Mouse (Mus musculus): ENCODE measurements around the gene Slc16a12. TPM values are rescaled to one million over a fixed set of nuclear protein-coding genes. Genes with fewer than 3 reads are reported as not detected.
A peak's percentile ranks its signal among the peaks of the same experiment; 100 is the strongest.
"Not testable (repeated sequence)": the region's sequence is repeated elsewhere in the genome, so short reads cannot be mapped to it uniquely, and the experiment has no call there.

The Slc16a12 gene
- total RNA-seq, 2 experiments from 2014 or later, result 6.1 to 9.5 TPM

DNA sequence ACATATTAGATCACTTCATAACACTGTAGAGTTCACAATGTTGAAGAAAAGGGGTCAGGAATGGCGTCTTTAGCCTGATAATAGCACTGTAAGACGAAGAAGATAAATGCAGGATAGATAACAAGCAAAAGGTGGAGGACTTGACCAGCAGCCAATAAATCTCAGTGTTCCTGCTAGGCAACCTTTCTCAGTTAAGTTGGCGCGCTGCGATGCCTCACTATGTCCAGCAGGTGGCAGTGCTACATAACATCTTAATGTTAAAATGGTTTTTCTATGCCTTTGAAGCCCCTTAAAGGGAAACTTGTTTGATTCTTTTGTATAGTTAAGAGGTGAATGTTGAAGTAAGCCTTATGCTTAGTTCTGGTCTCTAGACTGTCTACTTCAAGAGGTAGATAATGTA lies 81.0 kb downstream of the Slc16a12 start:
- DNase-seq, result peak; percentile 79

DNA sequence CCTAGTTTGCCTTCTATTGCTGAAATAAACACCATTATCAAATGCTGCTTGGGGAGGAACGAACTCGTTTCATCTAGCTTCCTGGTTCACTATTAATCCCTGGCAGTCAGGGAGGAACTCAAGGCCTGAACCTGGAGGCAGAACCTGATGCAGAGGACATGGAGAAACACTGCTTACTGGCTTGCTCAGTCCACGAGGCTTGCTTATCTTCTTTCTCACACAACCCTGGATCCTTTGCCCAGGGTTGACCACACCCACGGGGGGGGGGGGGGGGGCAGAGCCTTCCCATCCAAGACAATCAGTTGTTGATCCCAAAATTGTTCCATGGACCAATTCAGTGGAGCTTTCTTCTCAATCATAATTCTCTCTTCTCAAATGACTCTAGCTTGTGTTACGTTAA lies 84.3 kb downstream of the Slc16a12 start:
- DNase-seq, result no peak

DNA sequence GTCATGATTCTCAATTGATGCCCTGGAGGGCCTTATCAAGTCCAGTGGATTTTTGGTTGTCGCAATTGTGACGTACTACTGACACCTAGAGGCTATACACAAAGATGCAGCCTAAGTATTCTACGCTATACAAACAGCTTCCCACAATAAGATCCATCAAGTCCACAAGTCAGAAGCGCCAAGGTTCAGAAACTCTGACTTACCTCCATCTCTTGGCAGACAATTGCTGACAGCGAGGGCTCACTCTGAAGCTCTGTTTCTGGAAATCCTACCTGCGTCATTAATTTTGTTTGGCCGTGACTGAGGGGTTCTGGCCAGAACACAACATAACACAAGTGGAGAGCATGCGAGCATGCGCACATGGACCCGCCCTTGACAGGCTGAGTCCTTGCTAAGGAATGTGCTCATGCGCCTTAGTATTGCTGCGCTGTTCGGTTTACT lies 85.0 kb downstream of the Slc16a12 start:
- peak; percentile 76 for DNase-seq

DNA sequence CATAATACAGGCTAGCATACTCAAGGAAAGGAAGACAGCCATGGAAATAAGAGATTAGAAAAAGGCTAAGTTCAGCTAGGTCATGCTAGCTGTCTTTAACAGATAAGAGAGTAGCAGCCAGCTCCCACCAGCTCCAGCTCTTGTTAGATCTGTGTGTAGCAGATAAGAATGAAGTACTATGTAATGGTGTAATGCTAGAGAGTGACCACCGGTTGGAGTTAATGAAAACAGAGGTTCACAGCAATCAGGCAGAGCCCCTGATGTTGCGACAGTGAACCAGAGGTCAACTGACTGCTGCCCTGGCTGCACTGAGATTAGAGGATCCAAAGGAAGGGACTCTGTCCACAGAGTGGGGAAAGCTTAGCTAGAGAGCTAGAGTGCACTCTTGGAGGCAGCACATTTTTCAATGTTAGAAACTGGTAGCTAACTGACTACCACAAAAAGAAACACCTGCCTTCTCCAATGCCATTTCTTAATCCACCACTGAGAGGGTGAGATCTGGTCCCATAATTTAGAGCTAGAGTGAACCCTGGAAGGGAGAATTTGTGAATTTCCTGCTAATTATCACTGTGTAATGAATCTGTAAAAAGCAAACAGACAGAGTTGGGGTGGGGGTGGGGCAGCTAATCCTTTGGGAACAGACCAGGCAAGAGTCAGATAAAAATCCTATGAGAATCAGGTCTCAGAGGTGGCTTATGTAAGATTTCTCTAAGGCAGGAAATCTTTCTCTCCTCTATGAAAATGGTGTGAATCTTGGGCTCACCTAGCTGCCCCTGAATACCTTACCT lies 90.4 kb downstream of the Slc16a12 start:
- DNase-seq, result peak; percentile 9

DNA sequence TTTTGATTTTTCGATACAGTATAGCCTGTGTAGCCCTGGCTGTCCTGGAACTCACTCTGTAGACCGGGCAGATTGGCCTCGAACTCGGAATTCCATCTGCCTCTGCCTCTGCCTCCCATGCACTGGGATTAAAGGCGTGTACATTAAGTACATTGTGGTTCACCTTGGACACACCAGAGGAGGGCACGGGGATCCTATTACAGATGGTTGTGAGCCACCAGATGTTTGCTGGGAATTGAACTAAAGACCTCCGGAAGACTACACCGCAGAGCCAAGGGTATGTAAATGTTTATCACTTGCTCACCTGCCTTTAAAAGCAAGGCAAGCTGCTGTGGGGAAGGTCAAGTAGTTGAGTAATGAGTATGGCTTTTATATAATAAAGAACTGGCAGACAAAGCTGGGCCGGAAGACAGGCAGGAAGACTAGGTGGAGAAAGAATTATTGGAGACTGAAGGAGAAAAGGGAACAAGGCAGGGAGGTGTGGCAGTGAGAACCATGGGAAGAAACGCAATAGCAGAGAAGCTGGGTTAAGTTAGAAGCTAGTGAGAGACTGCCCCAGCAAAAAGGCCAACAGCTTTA lies 91.8 kb downstream of the Slc16a12 start:
- no peak for DNase-seq

DNA sequence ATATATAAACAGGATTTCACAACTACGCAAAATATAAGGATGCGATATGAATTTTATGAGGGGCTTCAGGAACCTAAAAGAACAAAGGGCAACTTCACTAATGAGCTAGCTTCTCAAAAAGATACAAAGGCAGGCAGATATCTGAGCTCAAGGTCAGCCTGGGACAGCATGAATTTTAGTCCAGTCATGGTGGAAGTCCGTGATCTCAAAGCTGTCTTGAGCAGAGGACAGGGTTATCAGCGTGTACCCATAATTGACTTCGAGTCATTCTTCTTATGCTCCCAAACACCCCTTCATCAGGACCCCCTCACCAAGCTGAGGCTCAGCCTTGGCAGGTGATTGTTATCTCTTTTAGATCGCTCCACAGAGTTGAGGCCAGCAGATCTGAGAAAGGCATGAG lies 96.1 kb downstream of the Slc16a12 start:
- no peak for DNase-seq

DNA sequence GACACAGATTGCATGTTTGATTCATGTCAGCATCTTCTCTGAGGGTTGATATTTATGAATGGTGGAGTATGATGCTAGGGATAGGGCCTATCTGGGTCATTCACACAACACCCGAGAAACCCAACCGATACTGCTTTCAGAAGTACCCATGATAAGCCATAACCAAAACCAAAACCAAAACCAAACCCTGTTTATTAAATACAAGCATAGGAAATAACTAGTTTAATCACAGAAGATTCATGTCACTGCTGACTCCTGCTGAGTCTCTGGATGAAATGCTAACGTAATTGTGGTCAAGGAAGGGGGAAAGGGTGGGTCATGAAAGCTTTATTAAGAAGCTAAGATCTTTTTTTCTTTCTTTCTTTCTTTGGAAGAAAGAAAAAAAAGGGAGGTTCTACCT lies 96.8 kb downstream of the Slc16a12 start:
- no peak for DNase-seq

DNA sequence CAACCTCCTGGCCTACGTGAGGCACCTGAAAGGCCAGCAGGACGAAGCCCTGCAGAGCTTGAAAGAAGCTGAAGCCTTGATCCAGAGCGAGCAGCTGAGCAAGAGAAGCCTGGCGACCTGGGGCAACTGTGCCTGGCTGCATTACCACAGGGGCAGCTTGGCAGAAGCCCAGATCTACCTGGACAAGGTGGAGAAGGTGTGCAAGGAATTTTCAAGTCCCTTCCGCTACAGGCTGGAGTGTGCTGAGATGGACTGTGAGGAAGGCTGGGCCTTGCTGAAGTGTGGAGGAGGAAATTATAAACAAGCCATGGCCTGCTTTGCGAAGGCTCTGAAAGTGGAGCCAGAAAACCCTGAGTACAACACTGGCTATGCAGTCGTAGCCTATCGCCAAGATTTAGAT lies 99.5 kb downstream of the Slc16a12 start:
- not testable (repeated sequence) for DNase-seq

DNA sequence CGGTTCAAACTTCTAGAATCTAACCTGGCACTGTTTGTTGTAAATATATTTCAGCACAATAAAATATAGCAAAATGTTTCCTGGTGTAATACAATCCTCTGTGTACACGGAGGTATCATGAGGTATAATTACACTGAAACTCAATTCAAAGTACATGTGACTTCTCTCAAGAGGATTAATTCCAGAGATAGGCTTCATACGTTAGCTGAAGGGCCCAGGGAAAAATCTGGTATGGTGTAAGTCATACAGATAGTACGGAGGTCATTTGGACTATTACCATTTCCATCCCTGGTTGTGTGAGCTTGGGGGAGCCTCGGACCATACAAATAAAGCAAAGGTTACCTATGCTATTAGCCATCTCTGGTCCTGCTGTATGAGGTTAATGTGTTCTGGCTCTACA lies 104.5 kb downstream of the Slc16a12 start:
- DNase-seq, result no peak

DNA sequence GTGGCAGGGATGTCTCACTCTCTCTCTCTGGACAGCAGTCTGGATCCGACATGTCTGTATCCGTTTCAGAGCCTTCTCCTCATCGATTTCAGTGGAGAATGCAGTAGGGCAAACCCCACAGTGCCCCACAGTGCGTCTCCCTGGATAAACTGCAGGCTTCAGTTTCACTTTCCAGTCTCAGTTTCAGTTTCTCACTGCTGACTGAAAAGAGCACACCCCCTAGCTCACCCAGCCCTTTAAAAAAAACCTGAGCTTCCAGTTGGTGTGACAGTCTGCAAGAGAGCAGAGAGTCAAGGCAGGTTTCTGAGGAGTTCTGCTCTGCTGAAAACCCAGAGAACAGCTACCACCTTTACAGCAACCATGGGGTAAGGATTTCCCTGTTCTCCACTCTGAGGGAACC lies 106.5 kb downstream of the Slc16a12 start, which contains the start of the genes Ifit1bl2 and Ifit1:
Gene Ifit1bl2, minus strand, starts transcription at position 121 of the 400 bp plus-strand sequence.
Gene Ifit1, plus strand, starts transcription at position 249 of the 400 bp plus-strand sequence.
- DNase-seq, result peak; percentile 10

DNA sequence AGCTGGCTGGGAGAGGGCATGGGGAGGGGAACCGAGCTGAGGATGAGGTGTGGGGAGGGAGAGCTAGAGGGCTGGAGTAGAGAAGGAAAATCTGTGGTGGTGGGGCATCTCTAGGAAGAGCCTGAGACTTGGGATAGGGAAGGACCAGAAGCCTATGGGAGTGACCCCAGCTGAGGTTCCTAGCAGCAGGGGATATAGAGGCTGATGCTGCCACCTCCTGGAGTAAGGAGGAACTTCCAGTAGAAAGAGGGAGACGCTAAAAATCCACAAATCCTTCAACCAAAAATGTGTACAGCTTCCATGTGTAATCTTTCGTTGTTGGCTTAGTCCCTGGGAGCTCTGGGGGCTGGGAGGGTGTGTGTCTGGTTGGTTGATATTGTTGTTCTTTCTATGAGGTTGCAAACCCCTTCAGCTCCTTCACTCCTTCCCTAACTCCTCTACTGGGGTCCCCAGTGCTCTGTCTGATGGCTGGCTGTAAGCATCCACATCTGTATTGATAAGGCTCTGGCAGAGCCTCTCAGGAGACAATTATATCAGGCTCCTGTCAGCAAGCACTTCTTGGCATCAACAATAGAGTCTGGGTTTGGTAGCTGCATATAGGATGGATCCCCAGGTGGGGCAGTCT lies 110.0 kb downstream of the Slc16a12 start:
- peak; percentile 73 for DNase-seq

DNA sequence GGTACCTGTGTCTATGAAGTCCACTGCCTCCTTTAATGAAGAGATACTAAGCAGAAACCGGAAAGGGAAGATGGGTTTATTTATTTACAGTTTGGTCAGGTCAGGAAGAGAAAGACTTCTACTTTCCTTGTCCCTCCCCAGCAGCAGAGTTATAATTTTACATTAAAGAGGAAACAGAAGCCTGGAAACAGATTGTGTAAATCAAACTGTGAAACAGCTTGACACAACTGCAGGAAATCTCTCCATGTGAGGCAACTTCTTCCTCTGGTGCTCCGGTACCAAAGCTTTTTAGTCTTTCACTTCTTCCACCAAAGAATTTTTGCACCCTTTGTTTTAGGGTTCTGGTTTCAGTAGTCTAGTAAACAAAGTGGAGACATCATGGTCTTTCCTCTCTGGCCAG lies 113.6 kb downstream of the Slc16a12 start:
- DNase-seq, result no peak

DNA sequence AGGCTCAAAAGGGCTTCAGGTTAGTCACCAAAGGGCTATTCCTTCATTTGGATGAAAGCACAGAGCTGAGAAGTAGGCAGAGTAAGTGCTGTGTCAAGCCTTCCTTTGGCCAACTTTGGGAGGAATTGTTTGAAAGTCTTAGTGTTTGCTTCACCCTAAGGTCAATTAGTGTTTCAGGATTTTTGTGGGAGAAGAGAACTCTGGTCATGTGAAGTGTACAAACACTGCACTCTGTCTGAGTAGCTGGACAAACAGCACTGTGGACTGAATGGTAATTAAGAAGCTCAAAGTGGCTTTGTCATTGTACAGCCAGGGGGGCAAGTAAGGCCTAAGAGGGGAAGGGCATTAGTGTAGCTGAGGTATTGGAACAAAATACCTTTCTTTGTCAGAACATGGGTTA lies 115.6 kb downstream of the Slc16a12 start:
- no peak for DNase-seq

DNA sequence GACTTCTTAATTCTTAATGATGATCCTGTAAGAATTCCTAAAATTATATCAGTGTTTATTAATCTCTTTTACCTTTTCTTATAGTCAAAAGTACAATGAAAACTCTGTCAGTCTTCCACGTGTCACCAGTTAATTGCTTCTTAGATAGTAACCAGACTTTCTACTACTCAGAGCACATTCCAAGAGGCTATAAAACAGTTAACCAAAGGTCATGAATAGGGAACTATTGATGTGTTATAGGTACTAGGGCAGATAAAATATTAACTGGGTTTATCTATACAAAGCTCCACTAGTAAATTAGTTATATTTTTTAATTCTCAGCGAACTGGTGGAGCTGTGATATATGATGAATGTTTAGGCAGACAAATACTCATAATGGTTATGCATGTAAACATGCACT lies 119.6 kb downstream of the Slc16a12 start:
- no peak for DNase-seq

DNA sequence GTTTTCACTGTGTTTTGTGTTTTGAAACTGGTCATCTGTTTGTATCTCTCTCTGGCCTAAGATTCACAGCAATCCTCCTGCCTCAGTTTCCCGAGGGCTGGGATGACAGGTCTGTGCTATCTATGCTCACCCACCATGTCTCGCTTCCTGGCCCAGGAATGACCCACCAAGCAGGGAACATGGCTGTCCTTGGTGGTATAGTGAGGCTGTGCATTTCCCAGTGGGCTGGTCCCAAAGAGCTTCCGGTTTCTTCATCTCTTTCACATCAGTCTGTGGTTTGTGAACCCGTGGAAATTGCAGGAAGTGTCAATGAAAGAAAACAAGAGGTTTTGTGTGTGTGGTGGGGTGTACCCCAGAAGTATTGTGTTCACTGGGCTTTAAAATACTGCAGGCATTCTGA lies 122.4 kb downstream of the Slc16a12 start:
- no peak for DNase-seq

DNA sequence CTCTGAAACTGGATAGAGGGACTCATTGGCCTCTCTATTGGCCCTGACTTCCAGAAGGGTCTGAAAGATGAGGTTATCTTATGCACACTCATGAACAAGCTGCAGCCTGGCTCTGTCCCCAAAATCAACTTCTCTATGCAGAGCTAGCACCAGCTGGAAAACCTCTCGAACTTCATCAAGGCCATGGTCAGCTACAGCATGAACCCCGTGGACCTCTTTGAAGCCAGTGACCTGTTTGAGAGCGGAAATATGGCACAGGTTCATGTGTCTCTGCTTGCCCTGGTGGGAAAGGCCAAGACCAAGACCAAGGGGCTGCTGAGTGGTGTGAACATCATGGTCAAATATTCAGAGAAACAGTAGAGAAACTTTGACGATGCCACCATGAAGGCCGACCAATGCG lies 123.3 kb downstream of the Slc16a12 start:
- no peak for DNase-seq

DNA sequence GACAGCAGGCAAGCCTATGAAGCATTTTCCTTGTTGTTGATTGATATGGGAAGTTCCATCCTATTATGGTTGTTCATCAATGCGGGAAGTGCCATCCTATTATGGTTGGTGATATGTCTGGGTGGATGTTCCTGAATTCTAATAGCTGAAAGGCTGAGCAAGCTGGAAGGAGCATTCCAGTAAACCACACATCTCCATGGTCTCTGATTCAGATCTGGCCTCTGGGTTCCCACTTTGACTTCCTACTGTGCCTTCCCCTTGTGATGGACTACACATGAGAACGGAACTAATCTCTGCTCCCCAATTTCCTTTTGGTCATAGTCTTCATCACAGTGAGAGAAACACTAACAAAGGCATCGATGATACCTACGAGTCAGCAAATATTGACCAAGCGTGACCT lies 126.2 kb downstream of the Slc16a12 start:
- no peak for DNase-seq

Small RNA genes lying within 50 kb of the gene (microRNA-seq; reads per million reads assigned to microRNA genes)
- gene Gm27476, result not detected

Other genes with a start within 250 kb of the Slc16a12 start
- 100 to 1,000 TPM; 130 to 133 TPM for gene Lipa, start 219.8 kb downstream of the Slc16a12 start, total RNA-seq (2021)
- 1 to 10 TPM; 2.8 to 4.0 TPM for gene Ifit2, start 196.6 kb downstream of the Slc16a12 start, total RNA-seq (2021)
- gene Ifit3, start 163.8 kb downstream of the Slc16a12 start, total RNA-seq (2021), result 1 to 10 TPM; 2.0 to 3.2 TPM
- under 1 TPM; 0.15 to 0.30 TPM for gene Ifit1bl1, start 145.3 kb downstream of the Slc16a12 start, total RNA-seq (2021)
- 1 to 10 TPM in 1 of 2 experiments, under 1 TPM in 1; 0.60 to 1.2 TPM for gene Ifit3b, start 139.3 kb downstream of the Slc16a12 start, total RNA-seq (2021)
- under 1 TPM in 1 of 2 experiments, not detected in 1; 0.09 TPM for gene Ifit1bl2, start 106.5 kb downstream of the Slc16a12 start, total RNA-seq (2021)
- 1 to 10 TPM in 1 of 2 experiments, under 1 TPM in 1; 0.69 to 1.6 TPM for gene Ifit1, start 106.4 kb downstream of the Slc16a12 start, total RNA-seq (2021)
- gene Pank1, start 132.2 kb upstream of the Slc16a12 start, total RNA-seq (2021), result 100 to 1,000 TPM in 1 of 2 experiments, 10 to 100 TPM in 1; 95.0 to 135 TPM
- gene Kif20b, start 175.1 kb upstream of the Slc16a12 start, total RNA-seq (2021), result 10 to 100 TPM; 10.7 to 13.8 TPM

Measured in adrenal gland, postnatal 10 days (tissue).